Mouse (Mus musculus) MEL (cell line): ENCODE data around the gene Myef2. TPM values are rescaled to one million over a fixed set of nuclear protein-coding genes. Genes with fewer than 3 reads are reported as not detected.

Experiments
- DNase-seq: peaks from one replicate; pipeline ENCODE4 v3.0.0; 2011; ENCODE audit warnings: low read depth, low spot score
- H3K27ac ChIP-seq: 2 replicates; pipeline ENCODE4 v1.5.1; 2012; ENCODE audit warnings: low read depth, mild to moderate bottlenecking, control low read depth, low read length, moderate library complexity; ENCODE audit not compliant: control insufficient read depth
- H3K27me3 ChIP-seq, 2 experiments: fragments of 150-350 bp in 1 of 2; sonication (generic) in 1 of 2; 2 replicates each; pipeline ENCODE4 v1.6.1; 2012; ENCODE audit warnings: low read length in 2 of 2, mild to moderate bottlenecking in 2 of 2, improper control_type of control experiment in 1 of 2, moderate library complexity in 1 of 2; ENCODE audit not compliant: insufficient read depth in 2 of 2, control insufficient read depth in 1 of 2
- H3K36me3 ChIP-seq, 2 experiments: 2 replicates each; pipeline ENCODE4 v1.6.1; 2012 to 2014; ENCODE audit warnings: low read length in 2 of 2, improper control_type of control experiment in 1 of 2, inconsistent platforms in 1 of 2, mild to moderate bottlenecking in 1 of 2; ENCODE audit not compliant: insufficient read depth in 2 of 2, control insufficient read depth in 1 of 2
- H3K4me1 ChIP-seq, 2 experiments: fragments of 150-350 bp in 1 of 2; sonication (generic) in 1 of 2; 2 replicates each; pipeline ENCODE4 v1.6.1; 2012; ENCODE audit warnings: low read length in 2 of 2, improper control_type of control experiment in 1 of 2, mild to moderate bottlenecking in 1 of 2; ENCODE audit not compliant: insufficient read depth in 2 of 2, control insufficient read depth in 1 of 2
- H3K4me3 ChIP-seq, 2 experiments: fragments of 150-350 bp in 1 of 2; sonication (generic) in 1 of 2; 2 replicates each; pipeline ENCODE4 v1.5.1; 2012; ENCODE audit warnings: low read depth in 2 of 2, low read length in 2 of 2, mild to moderate bottlenecking in 2 of 2, moderate library complexity in 2 of 2, control low read depth in 1 of 2, improper control_type of control experiment in 1 of 2; ENCODE audit not compliant: control insufficient read depth in 1 of 2, insufficient read depth in 1 of 2
- H3K79me2 ChIP-seq: 2 replicates; pipeline ENCODE4 v1.6.1; 2012; ENCODE audit warnings: mild to moderate bottlenecking, low read length, moderate library complexity; ENCODE audit not compliant: control insufficient read depth, poor library complexity, insufficient read depth
- H3K9ac ChIP-seq: 2 replicates; pipeline ENCODE4 v1.6.1; 2012; ENCODE audit warnings: low read depth, mild to moderate bottlenecking, control low read depth, low read length, moderate library complexity; ENCODE audit not compliant: control insufficient read depth, poor library complexity, severe bottlenecking
- H3K9me3 ChIP-seq: fragments of 150-350 bp; sonication (generic); replicated peaks from 2 replicates; pipeline ENCODE4 v1.6.1; 2012; ENCODE audit warnings: mild to moderate bottlenecking, low read length, improper control_type of control experiment, moderate library complexity; ENCODE audit not compliant: insufficient read depth
- CHD1 ChIP-seq: IDR thresholded peaks from 2 replicates; pipeline ENCODE4 v1.6.1; 2012; ENCODE audit warnings: low read depth, mild to moderate bottlenecking, inconsistent platforms, low read length, improper control_type of control experiment
- GABPA ChIP-seq: IDR thresholded peaks from 2 replicates; pipeline ENCODE4 v1.6.1; 2012; ENCODE audit warnings: low read depth, mild to moderate bottlenecking, inconsistent platforms, low read length, improper control_type of control experiment, moderate library complexity
- GATA1 ChIP-seq: IDR thresholded peaks from 2 replicates; pipeline ENCODE4 v1.6.1; 2011; ENCODE audit warnings: low read depth, low read length, improper control_type of control experiment
- MAFK ChIP-seq: IDR thresholded peaks from 2 replicates; pipeline ENCODE4 v1.6.1; 2011; ENCODE audit warnings: low read depth, mild to moderate bottlenecking, low read length, improper control_type of control experiment, borderline replicate concordance
- MAX ChIP-seq: IDR thresholded peaks from 2 replicates; pipeline ENCODE4 v1.6.1; 2011; ENCODE audit warnings: low read length, improper control_type of control experiment
- MEF2A ChIP-seq: IDR thresholded peaks from 2 replicates; pipeline ENCODE4 v1.6.1; 2014; ENCODE audit warnings: low read depth, mild to moderate bottlenecking, inconsistent platforms, low read length, improper control_type of control experiment; ENCODE audit not compliant: poor library complexity, insufficient replicate concordance, severe bottlenecking; ENCODE audit errors: extremely low read depth
- POLR2A ChIP-seq, 2 experiments: IDR thresholded peaks; 2 replicates each; pipeline ENCODE4 v1.6.1; 2011 to 2012; ENCODE audit warnings: low read length in 2 of 2, mild to moderate bottlenecking in 2 of 2, control low read depth in 1 of 2, improper control_type of control experiment in 1 of 2, low read depth in 1 of 2, moderate library complexity in 1 of 2; ENCODE audit not compliant: control insufficient read depth in 1 of 2, insufficient read depth in 1 of 2, poor library complexity in 1 of 2
- POLR2AphosphoS5 ChIP-seq: IDR thresholded peaks from 2 replicates; pipeline ENCODE4 v1.6.1; 2012; ENCODE audit warnings: low read depth, borderline replicate concordance, mild to moderate bottlenecking, inconsistent platforms, low read length, moderate library complexity, mixed read lengths
- RAD21 ChIP-seq: IDR thresholded peaks from 2 replicates; pipeline ENCODE4 v1.6.1; 2011; ENCODE audit warnings: mild to moderate bottlenecking, low read depth, low read length, improper control_type of control experiment
- SIN3A ChIP-seq: IDR thresholded peaks from 2 replicates; pipeline ENCODE4 v1.6.1; 2012; ENCODE audit warnings: low read length, improper control_type of control experiment, inconsistent platforms
- TAL1 ChIP-seq: IDR thresholded peaks from 2 replicates; pipeline ENCODE4 v1.6.1; 2012; ENCODE audit warnings: mild to moderate bottlenecking, inconsistent platforms, low read length, moderate library complexity, mixed read lengths
- TCF12 ChIP-seq: IDR thresholded peaks from 2 replicates; pipeline ENCODE4 v1.6.1; 2014; ENCODE audit warnings: low read depth, mild to moderate bottlenecking, inconsistent platforms, low read length, improper control_type of control experiment, moderate library complexity
- UBTF ChIP-seq: IDR thresholded peaks from 2 replicates; pipeline ENCODE4 v1.6.1; 2012; ENCODE audit warnings: low read depth, mild to moderate bottlenecking, inconsistent platforms, low read length, improper control_type of control experiment, moderate library complexity, borderline replicate concordance; ENCODE audit not compliant: insufficient read depth
- USF1 ChIP-seq: IDR thresholded peaks from 2 replicates; pipeline ENCODE4 v1.6.1; 2014; ENCODE audit warnings: low read depth, mild to moderate bottlenecking, inconsistent platforms, low read length, improper control_type of control experiment, moderate library complexity
- USF2 ChIP-seq, 2 experiments: IDR thresholded peaks; 2 replicates each; pipeline ENCODE4 v1.6.1; 2011 to 2012; ENCODE audit warnings: improper control_type of control experiment in 2 of 2, low read length in 2 of 2, borderline replicate concordance in 1 of 2, inconsistent platforms in 1 of 2, low read depth in 1 of 2, mild to moderate bottlenecking in 1 of 2; ENCODE audit not compliant: insufficient read depth in 1 of 2
- ZMIZ1 ChIP-seq: IDR thresholded peaks from 2 replicates; pipeline ENCODE4 v1.6.1; 2012; ENCODE audit warnings: low read depth, mild to moderate bottlenecking, inconsistent platforms, low read length, improper control_type of control experiment, moderate library complexity
- ZNF384 ChIP-seq: IDR thresholded peaks from 2 replicates; pipeline ENCODE4 v1.6.1; 2012; ENCODE audit warnings: low read depth, mild to moderate bottlenecking, inconsistent platforms, low read length, improper control_type of control experiment
- polyA plus RNA-seq, 2 experiments: library from polyadenylated mRNA; stranded (reverse) in 1 of 2; unstranded in 1 of 2; fragments of >175 nt in 1 of 2; fragments of >200 nt in 1 of 2; gene quantifications; 2 replicates each; pipeline versions ENCODE4 v1.2.1 to v1.2.4; 2012; ENCODE audit warnings: low replicate concordance in 2 of 2, low read depth in 1 of 2; ENCODE audit not compliant: insufficient read length in 2 of 2, insufficient read depth in 1 of 2, missing spikeins in 1 of 2
- total RNA-seq: library from RNA; depleted of rRNA; stranded (reverse); fragments of 300-350 nt; gene quantifications from 2 replicates; pipeline ENCODE4 v1.2.3, GENCODE M21; 2012

Myef2 gene
- total and polyA plus RNA-seq, 3 experiments = 38.6 to 84.4 TPM; not detected in 1

DNA sequence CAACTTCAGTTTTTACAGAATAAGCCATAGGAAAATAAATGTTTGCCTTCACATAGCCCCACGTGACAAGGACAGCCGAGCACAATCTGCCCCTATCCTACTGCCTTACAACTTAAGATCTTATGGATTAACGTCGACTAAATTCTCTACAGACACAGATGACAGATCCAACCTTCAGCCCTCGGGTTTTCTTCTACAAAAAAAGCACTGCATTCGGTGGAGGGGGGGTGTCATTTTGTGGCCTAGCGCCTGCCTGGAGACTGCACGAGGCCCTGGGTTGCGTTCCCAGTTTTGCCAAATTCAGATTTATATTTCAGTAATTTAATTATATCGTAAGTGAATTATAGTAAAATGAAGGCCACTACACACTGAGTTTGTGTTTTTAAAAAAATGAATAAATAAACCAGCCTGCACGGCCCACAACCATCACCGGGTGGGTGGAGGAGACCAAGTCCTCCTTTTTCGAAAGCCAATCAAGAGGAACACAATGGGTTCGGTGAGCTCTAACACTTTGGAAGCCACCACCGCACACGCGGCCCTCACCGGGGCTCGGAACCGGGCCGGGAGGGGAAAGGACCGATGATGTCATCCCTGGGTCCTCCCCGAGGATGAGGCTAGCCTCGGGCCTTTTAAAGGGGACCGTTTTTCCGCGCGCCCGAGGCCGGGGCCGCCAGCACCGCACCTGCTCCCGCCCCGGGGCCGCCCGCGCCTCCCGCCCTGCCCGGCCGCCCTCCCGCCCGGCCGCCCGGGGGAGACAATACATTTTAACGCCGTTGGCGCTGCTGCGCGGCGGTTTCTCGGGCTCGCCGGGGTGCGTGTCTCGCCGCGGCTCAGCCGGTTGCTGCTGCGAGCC, 611 bp downstream of the Myef2 start (continued):
- TF ChIP-seq MAFK = no peak
- no peak for TF ChIP-seq GATA1
- TF ChIP-seq POLR2AphosphoS5 = no peak
- TF ChIP-seq TCF12 = no peak
- 0 out of 2 replicates have a peak, but pooled peaks have one; percentile 53 for TF ChIP-seq UBTF
- TF ChIP-seq ZMIZ1 = no peak
- no peak for TF ChIP-seq MEF2A
- peak; percentile 78; the same call in 1 of the 2 replicates for TF ChIP-seq SIN3A
- no peak for TF ChIP-seq GABPA

DNA sequence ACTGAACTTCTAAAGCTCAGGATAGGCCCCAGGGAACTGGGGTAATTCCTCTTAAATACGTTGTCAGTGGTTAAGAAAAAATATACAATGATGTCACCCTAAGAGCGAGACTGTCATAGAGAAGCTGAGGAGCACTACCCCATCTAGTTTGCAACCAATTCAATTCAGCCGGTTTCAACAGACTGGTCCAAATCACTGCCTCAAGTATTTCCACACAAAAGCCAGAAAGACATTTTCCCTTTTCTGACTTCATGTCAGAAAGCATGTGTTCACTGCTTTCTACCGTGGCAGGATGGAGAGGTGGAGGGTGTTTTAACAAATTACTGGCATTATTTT, 1.2 kb downstream of the Myef2 start:
- no peaks in the 10 kb centered on the region for H3K9me3 ChIP-seq
- H3K79me2 ChIP-seq = peaks cover 52% of the 10 kb centered on the region
- H3K9ac ChIP-seq = peak overlapping the region; percentile 98
- no peaks in the 10 kb centered on the region for H3K27me3 ChIP-seq
- no peak for TF ChIP-seq POLR2A (IDR thresholded peaks at IDR 0.05; ENCODE audit: control insufficient read depth in 1 of 2, insufficient read depth in 1 of 2, low read depth in 1 of 2, low read length in 2 of 2, poor library complexity in 1 of 2)
- TF ChIP-seq TAL1 = no peak
- TF ChIP-seq MAX = no peak
- TF ChIP-seq RAD21 = no peak
- no peak for TF ChIP-seq USF2 (IDR thresholded peaks at IDR 0.05; ENCODE audit: borderline replicate concordance in 1 of 2, insufficient read depth in 1 of 2, low read depth in 1 of 2, low read length in 2 of 2)
- no peak for TF ChIP-seq GABPA
- no peak for TF ChIP-seq ZNF384
- no peak for TF ChIP-seq USF1
- TF ChIP-seq CHD1 = no peak
- peak overlapping the region; percentile 79 for H3K27ac ChIP-seq
- H3K4me3 ChIP-seq = peak overlapping the region; percentile 93 to 99
- peaks cover 27 to 39% of the 10 kb centered on the region in 2 experiments for H3K4me1 ChIP-seq
- DNase-seq = peak; percentile 42
- H3K36me3 ChIP-seq = peaks cover 5 to 51% of the 10 kb centered on the region in 2 experiments
